Mouse (Mus musculus): Measurements from ENCODE around the gene Fbh1. TPM values are rescaled to one million over a fixed set of nuclear protein-coding genes. Genes with fewer than 3 reads are reported as not detected.

Fbh1 gene
- polyA plus RNA-seq, 1 experiment from 2014 or later: 122 TPM

GRCm38 (mm10) chr2:11774426-11774825 lies 3.0 kb downstream of the Fbh1 start:
- WGBS: 89% methylated on average over 10 of the region's 10 CpGs
- no peak overlapping the region for H3K9ac ChIP-seq (ENCODE audit: low read length)
- H3K4me2 ChIP-seq (ENCODE audit: low read depth, low read length, severe bottlenecking): no peak overlapping the region
- H3K4me3 ChIP-seq (ENCODE audit: low read depth, low read length): no peak overlapping the region
- no peaks in the 10 kb centered on the region for H3K36me3 ChIP-seq (ENCODE audit: control insufficient read depth, insufficient read depth, low read length)
- no peaks in the 10 kb centered on the region for H3K9me3 ChIP-seq (ENCODE audit: control insufficient read depth, low read length)
- H3K27ac ChIP-seq (ENCODE audit: low read depth, low read length): no peak overlapping the region
- ATAC-seq (replicated peaks; ENCODE audit: low FRiP score) (no peak), DNase-seq (ENCODE audit: low spot score) (no peak)
- peaks cover 2% of the 10 kb centered on the region; the same call in 1 of the 2 replicates for H3K4me1 ChIP-seq (replicated peaks; ENCODE audit: control insufficient read depth, insufficient read depth, low read length)
- no peaks in the 10 kb centered on the region for H3K27me3 ChIP-seq (ENCODE audit: control insufficient read depth, insufficient read depth, low read length)

GRCm38 (mm10) chr2:11772401-11772800 lies 5.0 kb downstream of the Fbh1 start:
- 89% methylated on average over 4 of the region's 4 CpGs for WGBS

GRCm38 (mm10) chr2:11771701-11772100 lies 5.7 kb downstream of the Fbh1 start:
- Histone ChIP-seq H3K36me3 (ENCODE audit: control insufficient read depth, insufficient read depth, low read length) (peaks cover 4% of the 10 kb centered on the region; the same call in 1 of the 2 replicates), H3K4me3 (ENCODE audit: low read depth, low read length) (no peak overlapping the region), H3K4me2 (ENCODE audit: low read depth, low read length, severe bottlenecking) (no peak overlapping the region), H3K4me1 (replicated peaks; ENCODE audit: control insufficient read depth, insufficient read depth, low read length) (0 out of 2 replicates have a peak, but pooled peaks cover 2% of the 10 kb centered on the region), H3K9ac (ENCODE audit: low read length) (no peak overlapping the region), H3K9me3 (ENCODE audit: control insufficient read depth, low read length) (no peaks in the 10 kb centered on the region), H3K27me3 (ENCODE audit: control insufficient read depth, insufficient read depth, low read length) (no peaks in the 10 kb centered on the region), H3K27ac (ENCODE audit: low read depth, low read length) (no peak overlapping the region)
- DNase-seq (ENCODE audit: low spot score): no peak
- ATAC-seq (replicated peaks; ENCODE audit: low FRiP score): no peak
- 95% methylated on average over 4 of the region's 4 CpGs for WGBS

More at GRCm38 (mm10) chr2:11772401-11772800, 5.0 kb downstream of the Fbh1 start:
- H3K9ac ChIP-seq (ENCODE audit: low read length): no peak overlapping the region
- no peak overlapping the region for H3K4me3 ChIP-seq (ENCODE audit: low read depth, low read length)
- 0 out of 2 replicates have a peak, but pooled peaks cover 2% of the 10 kb centered on the region for H3K4me1 ChIP-seq (replicated peaks; ENCODE audit: control insufficient read depth, insufficient read depth, low read length)
- H3K27me3 ChIP-seq (ENCODE audit: control insufficient read depth, insufficient read depth, low read length): no peaks in the 10 kb centered on the region
- H3K9me3 ChIP-seq (ENCODE audit: control insufficient read depth, low read length): no peaks in the 10 kb centered on the region
- peaks cover under 1% of the 10 kb centered on the region; the same call in 1 of the 2 replicates for H3K36me3 ChIP-seq (ENCODE audit: control insufficient read depth, insufficient read depth, low read length)
- ATAC-seq (replicated peaks; ENCODE audit: low FRiP score) (no peak), DNase-seq (ENCODE audit: low spot score) (no peak)
- no peak overlapping the region for H3K27ac ChIP-seq (ENCODE audit: low read depth, low read length)
- H3K4me2 ChIP-seq (ENCODE audit: low read depth, low read length, severe bottlenecking): no peak overlapping the region

GRCm38 (mm10) chr2:11767161-11767545 lies 10.2 kb downstream of the Fbh1 start:
- H3K27ac ChIP-seq (ENCODE audit: low read depth, low read length): no peak overlapping the region
- H3K9me3 ChIP-seq (ENCODE audit: control insufficient read depth, low read length): no peaks in the 10 kb centered on the region
- H3K4me3 ChIP-seq (ENCODE audit: low read depth, low read length): no peak overlapping the region
- no peak for DNase-seq (ENCODE audit: low spot score)
- WGBS: 75% methylated on average over 10 of the region's 10 CpGs
- H3K36me3 ChIP-seq (ENCODE audit: control insufficient read depth, insufficient read depth, low read length): peaks cover 17% of the 10 kb centered on the region; the same call in 1 of the 2 replicates
- H3K4me1 ChIP-seq (replicated peaks; ENCODE audit: control insufficient read depth, insufficient read depth, low read length): no peaks in the 10 kb centered on the region
- H3K4me2 ChIP-seq (ENCODE audit: low read depth, low read length, severe bottlenecking): no peak overlapping the region
- no peaks in the 10 kb centered on the region for H3K27me3 ChIP-seq (ENCODE audit: control insufficient read depth, insufficient read depth, low read length)
- ATAC-seq (replicated peaks; ENCODE audit: low FRiP score): no peak
- H3K9ac ChIP-seq (ENCODE audit: low read length): no peak overlapping the region

- no peaks in the 10 kb centered on the region for H3K27me3 ChIP-seq (ENCODE audit: control insufficient read depth, insufficient read depth, low read length)
- no peaks in the 10 kb centered on the region for H3K4me1 ChIP-seq (replicated peaks; ENCODE audit: control insufficient read depth, insufficient read depth, low read length)
- ATAC-seq (replicated peaks; ENCODE audit: low FRiP score) (no peak), DNase-seq (ENCODE audit: low spot score) (no peak)
- WGBS: 71% methylated on average over 5 of the region's 5 CpGs
- H3K9me3 ChIP-seq (ENCODE audit: control insufficient read depth, low read length): no peaks in the 10 kb centered on the region
- H3K4me2 ChIP-seq (ENCODE audit: low read depth, low read length, severe bottlenecking): no peak overlapping the region
- no peak overlapping the region for H3K27ac ChIP-seq (ENCODE audit: low read depth, low read length)
- H3K4me3 ChIP-seq (ENCODE audit: low read depth, low read length): no peak overlapping the region
- H3K36me3 ChIP-seq (ENCODE audit: control insufficient read depth, insufficient read depth, low read length): peaks cover 17% of the 10 kb centered on the region; the same call in 1 of the 2 replicates
- no peak overlapping the region for H3K9ac ChIP-seq (ENCODE audit: low read length)
Measured at GRCm38 (mm10) chr2:11766485-11767160, 10.8 kb downstream of the Fbh1 start.

- WGBS: 94% methylated on average over 4 of the region's 4 CpGs
- no peak for ATAC-seq (replicated peaks; ENCODE audit: low FRiP score)
- no peaks in the 10 kb centered on the region for H3K4me1 ChIP-seq (replicated peaks; ENCODE audit: control insufficient read depth, insufficient read depth, low read length)
- no peaks in the 10 kb centered on the region for H3K27me3 ChIP-seq (ENCODE audit: control insufficient read depth, insufficient read depth, low read length)
- no peaks in the 10 kb centered on the region for H3K9me3 ChIP-seq (ENCODE audit: control insufficient read depth, low read length)
- H3K4me3 ChIP-seq (ENCODE audit: low read depth, low read length): no peak overlapping the region
- H3K9ac ChIP-seq (ENCODE audit: low read length): no peak overlapping the region
- no peak overlapping the region for H3K27ac ChIP-seq (ENCODE audit: low read depth, low read length)
- no peak for DNase-seq (ENCODE audit: low spot score)
- H3K36me3 ChIP-seq (ENCODE audit: control insufficient read depth, insufficient read depth, low read length): peaks cover 17% of the 10 kb centered on the region; the same call in 1 of the 2 replicates
- no peak overlapping the region for H3K4me2 ChIP-seq (ENCODE audit: low read depth, low read length, severe bottlenecking)
Measured at GRCm38 (mm10) chr2:11765694-11766093, 11.7 kb downstream of the Fbh1 start.

GRCm38 (mm10) chr2:11762541-11762940 lies 14.8 kb downstream of the Fbh1 start:
- 93% methylated on average over 4 of the region's 4 CpGs for WGBS
- no peak overlapping the region for H3K27ac ChIP-seq (ENCODE audit: low read depth, low read length)
- no peaks in the 10 kb centered on the region for H3K27me3 ChIP-seq (ENCODE audit: control insufficient read depth, insufficient read depth, low read length)
- H3K9me3 ChIP-seq (ENCODE audit: control insufficient read depth, low read length): no peaks in the 10 kb centered on the region
- H3K4me3 ChIP-seq (ENCODE audit: low read depth, low read length): no peak overlapping the region
- H3K4me2 ChIP-seq (ENCODE audit: low read depth, low read length, severe bottlenecking): no peak overlapping the region
- peaks cover 25% of the 10 kb centered on the region; the same call in 1 of the 2 replicates for H3K36me3 ChIP-seq (ENCODE audit: control insufficient read depth, insufficient read depth, low read length)
- DNase-seq (ENCODE audit: low spot score) (no peak), ATAC-seq (replicated peaks; ENCODE audit: low FRiP score) (no peak)
- H3K9ac ChIP-seq (ENCODE audit: low read length): no peak overlapping the region
- no peaks in the 10 kb centered on the region for H3K4me1 ChIP-seq (replicated peaks; ENCODE audit: control insufficient read depth, insufficient read depth, low read length)

- ATAC-seq (replicated peaks; ENCODE audit: low FRiP score): no peak
- Histone ChIP-seq H3K9me3 (ENCODE audit: control insufficient read depth, low read length) (no peaks in the 10 kb centered on the region), H3K4me1 (replicated peaks; ENCODE audit: control insufficient read depth, insufficient read depth, low read length) (no peaks in the 10 kb centered on the region), H3K27me3 (ENCODE audit: control insufficient read depth, insufficient read depth, low read length) (no peaks in the 10 kb centered on the region), H3K4me3 (ENCODE audit: low read depth, low read length) (no peak overlapping the region), H3K4me2 (ENCODE audit: low read depth, low read length, severe bottlenecking) (no peak overlapping the region), H3K36me3 (ENCODE audit: control insufficient read depth, insufficient read depth, low read length) (peaks cover 2% of the 10 kb centered on the region; the same call in 1 of the 2 replicates), H3K9ac (ENCODE audit: low read length) (no peak overlapping the region), H3K27ac (ENCODE audit: low read depth, low read length) (no peak overlapping the region)
- DNase-seq (ENCODE audit: low spot score): no peak
- 93% methylated on average over 4 of the region's 4 CpGs for WGBS
Measured at GRCm38 (mm10) chr2:11739516-11740051, 37.8 kb downstream of the Fbh1 start.
